Mouse (Mus musculus): ENCODE measurements at regions not wholly inside any gene's neighbourhood (a gene's known extent, or its start where the extent isn't known, plus 50 kb on each side); places are given as distances from the start of the nearest gene placed in this dataset.
"Not testable (repeated sequence)": the region's sequence is repeated elsewhere in the genome, so short reads cannot be mapped to it uniquely, and the experiment has no call there.

DNA sequence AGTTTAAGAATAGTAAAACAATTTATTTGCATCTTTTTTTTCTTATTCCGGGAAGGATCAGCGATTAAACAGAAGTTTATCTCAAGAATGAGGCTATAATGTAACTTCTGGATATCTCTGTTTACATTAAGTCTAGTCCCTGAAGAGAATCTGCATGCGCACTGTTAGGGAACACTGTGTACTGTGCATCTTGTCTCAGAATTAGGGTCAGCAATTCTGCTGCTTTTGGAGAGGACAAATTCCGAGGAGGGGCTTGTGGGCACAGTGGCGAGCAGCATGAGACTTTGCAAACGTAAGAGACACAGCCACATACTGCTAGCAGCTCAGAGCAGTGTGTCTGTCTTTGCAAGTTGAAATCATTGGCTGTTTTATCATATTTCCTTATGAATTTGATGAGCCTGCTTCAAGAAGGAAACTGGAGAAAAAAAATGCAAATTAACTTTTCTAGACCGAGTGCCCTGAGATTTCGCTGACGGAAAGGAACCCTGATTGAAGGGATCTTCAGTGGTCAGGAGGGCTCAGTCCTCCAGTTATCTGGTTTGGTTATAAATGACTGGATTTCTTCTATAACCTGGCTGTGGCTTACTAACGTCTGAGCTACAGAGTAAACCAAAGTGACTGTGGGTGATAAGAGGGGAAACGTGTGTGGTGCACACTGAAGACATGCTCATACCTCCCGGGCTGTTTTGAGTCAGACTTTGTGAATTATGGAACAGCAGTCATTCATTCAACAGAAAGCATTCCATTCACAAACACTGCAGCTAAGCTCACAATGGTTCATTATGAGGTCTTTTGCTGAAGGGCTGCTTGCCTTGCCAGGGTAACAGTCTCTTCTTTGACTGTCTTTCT lies 305.1 kb downstream of the Ets1 start:
- no peak for DNase-seq (ENCODE audit: low spot score in 2 of 2)

DNA sequence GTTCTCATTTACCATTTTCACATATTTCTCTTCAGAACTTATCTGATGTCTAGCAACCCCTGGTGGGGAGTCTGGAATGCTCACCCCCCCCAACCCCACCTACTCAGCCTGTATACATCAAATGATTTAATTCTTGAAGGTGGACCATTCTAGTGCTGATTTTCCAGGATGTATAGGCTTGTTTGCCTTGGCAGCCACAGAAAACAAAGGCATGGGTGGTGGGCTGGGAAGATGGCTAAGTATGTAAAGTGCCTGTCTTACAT lies 305.7 kb downstream of the Ets1 start:
- no peak for DNase-seq (ENCODE audit: low spot score in 2 of 2)

DNA sequence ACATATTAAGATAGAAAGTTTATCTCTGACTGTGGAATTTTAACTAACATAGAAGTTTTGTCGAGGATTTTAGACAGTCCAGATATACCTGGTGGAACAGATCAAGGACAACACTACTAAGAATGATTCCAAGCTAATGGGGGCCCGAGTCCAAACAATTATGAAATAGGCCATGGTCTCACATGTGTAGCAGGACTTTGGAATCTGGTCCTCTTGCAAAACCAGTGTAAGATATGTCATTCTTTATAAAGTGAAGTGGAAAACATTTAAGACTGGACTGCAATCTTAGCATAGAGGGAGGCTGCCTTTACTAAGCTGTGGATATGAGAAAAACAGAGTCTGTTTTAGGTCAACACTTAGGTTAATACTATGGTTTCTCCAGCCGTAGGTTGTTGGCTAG lies 311.2 kb downstream of the Ets1 start:
- no peak for DNase-seq (ENCODE audit: low spot score in 2 of 2)

GRCm38 (mm10) chr9:32949036-32949435 lies 313.0 kb downstream of the Ets1 start:
- DNase-seq (ENCODE audit: low spot score in 2 of 2), result no peak

- no peak for DNase-seq (ENCODE audit: low spot score in 2 of 2)
Measured at GRCm38 (mm10) chr9:32958716-32959115, 322.7 kb downstream of the Ets1 start.

- not testable (repeated sequence) for DNase-seq (ENCODE audit: low spot score in 2 of 2)
Measured at GRCm38 (mm10) chr9:32959468-32959867, 323.4 kb downstream of the Ets1 start.

GRCm38 (mm10) chr9:32962679-32963205 lies 326.7 kb downstream of the Ets1 start:
- DNase-seq (ENCODE audit: low spot score in 2 of 2), result no peak

- no peak for DNase-seq (ENCODE audit: low spot score in 2 of 2)
Measured at GRCm38 (mm10) chr9:32968446-32968845, 332.4 kb downstream of the Ets1 start.

- no peak for DNase-seq (ENCODE audit: low spot score in 2 of 2)
Measured at GRCm38 (mm10) chr9:32971421-32971820, 335.4 kb downstream of the Ets1 start.

GRCm38 (mm10) chr9:32971926-32972325 lies 335.9 kb downstream of the Ets1 start:
- no peak for DNase-seq (ENCODE audit: low spot score in 2 of 2)

DNA sequence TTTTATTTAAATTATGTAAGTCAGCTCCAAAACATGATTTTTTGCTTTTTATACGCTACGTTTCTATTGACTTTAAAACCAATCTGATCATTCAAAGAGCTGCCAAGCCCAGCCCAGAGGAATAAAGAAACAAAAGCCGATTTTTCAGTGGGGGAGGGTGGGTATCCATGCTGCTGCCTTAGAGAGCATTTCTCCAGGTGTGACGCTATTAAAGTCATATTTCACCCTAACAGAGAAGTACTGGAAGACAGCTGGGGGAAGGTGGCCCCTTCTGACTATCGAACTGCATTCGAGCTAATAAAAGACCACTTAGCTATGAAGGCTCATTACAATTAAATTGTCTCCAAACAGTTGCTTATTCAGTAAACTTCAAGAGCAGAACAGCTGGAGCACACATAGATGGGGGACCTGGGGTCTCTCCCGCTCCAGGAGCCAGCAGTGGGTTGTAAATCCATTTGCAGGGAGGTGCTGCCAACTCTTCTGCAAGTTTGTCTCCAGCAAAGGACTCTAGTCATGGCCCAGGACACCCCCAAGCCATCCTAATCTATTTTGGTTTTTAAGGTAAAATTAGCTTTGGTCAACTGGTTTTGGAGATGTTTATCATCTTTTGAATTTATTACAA lies 336.5 kb downstream of the Ets1 start:
- DNase-seq (ENCODE audit: low spot score in 2 of 2), result no peak

GRCm38 (mm10) chr9:32977732-32978131 lies 341.7 kb downstream of the Ets1 start:
- DNase-seq (ENCODE audit: low spot score in 2 of 2), result no peak

DNA sequence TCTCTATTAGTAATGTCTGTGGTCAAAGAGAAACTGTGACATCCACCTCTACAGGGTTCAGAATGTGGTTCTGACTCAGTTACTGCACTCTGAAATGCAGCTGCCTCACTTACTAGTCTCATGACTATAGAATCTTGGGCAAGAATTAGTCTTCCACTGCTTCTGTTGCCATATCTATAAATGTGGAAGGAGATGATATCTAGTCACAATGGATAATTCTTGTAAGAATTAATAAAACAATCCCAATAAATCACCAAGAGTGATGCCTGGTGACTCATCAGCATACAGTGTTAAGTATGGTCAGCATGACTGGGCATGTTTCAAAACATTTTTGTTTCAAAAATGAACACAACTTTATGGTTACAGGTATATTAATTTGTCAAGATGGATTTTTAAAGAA lies 344.8 kb downstream of the Ets1 start:
- DNase-seq (ENCODE audit: low spot score in 2 of 2), result no peak

DNA sequence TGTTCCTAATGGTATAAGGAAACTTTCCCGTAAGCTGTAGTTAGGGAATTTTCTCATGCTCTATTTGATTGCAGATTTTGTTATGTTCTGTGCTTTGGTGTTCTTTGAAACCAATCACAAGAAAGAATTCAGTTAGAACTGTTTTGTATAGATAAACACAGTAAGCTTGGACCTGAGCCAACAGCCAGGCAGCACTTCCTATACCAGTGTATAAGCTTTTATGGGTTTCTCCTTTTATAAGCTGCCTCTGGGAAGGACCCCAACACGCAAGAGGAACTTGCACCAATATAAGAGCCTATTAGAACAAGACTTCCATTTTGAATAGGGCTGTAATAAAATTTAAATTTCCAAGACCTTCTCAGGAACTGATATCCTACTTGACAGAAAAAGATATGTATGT lies 347.2 kb downstream of the Ets1 start:
- DNase-seq (ENCODE audit: low spot score in 2 of 2), result no peak

DNA sequence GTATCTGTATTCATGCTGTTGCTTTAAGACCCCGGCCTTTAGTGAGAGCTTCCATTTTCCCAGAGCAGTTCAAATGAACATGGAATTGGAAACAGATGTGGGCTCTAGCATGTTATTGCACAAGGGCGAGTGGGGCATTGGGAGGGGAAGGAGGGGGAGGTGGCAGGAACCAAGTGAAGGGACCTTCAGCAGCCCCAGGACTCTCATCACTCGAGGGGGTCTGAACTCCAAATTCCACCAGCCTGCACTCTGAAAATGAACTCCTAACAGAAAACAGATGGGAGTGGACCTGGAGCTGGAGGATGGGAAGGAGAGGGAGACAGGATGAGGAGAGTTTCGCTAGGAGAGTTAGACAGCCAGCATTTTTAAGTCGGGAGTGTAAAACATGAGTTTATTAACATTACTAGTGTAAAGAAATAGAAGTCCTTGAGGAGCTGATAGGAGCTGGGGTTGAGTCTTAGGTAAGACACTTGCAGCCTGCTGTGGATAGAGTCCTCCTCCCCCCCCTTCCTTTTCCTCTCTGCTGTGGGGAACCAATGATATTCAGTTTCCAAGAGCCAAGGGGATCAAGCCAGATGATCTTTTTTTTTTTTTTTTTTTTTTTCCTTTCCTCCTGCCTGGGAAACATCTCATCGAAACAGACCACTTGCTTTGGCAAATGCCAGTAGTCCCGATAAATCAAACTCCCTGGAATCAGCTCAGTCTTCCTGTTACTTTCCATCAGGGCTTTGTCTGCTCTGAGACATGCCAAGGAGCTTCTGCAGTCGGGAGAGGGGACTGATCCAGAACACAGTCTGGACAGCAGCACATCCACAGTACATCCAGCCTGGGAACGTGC lies 351.0 kb downstream of the Ets1 start:
- no peak for DNase-seq (ENCODE audit: low spot score in 2 of 2)

GRCm38 (mm10) chr9:32989006-32989405 lies 353.0 kb downstream of the Ets1 start:
- DNase-seq (ENCODE audit: low spot score in 2 of 2), result no peak

DNA sequence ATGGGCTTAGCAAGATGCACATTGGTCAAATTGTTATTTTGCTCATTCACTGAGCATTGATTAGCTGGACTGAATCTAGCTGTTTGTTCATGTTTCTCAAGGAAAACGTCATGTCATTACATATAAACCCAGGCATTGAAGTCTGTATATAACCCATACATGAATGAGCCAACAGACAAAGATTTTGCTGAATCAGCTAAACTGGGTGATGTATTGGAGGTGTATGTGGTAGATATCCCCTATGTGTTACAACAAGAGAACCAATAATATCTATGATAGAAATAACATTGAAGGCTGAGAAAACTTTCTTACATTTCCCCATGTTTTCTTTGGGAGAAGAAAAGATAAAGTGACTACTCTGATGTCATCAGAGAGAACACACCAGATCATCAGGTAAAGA lies 362.3 kb downstream of the Ets1 start:
- no peak for DNase-seq (ENCODE audit: low spot score in 2 of 2)

GRCm38 (mm10) chr9:33000691-33001164 lies 364.7 kb downstream of the Ets1 start:
- no peak for DNase-seq (ENCODE audit: low spot score in 2 of 2)

DNA sequence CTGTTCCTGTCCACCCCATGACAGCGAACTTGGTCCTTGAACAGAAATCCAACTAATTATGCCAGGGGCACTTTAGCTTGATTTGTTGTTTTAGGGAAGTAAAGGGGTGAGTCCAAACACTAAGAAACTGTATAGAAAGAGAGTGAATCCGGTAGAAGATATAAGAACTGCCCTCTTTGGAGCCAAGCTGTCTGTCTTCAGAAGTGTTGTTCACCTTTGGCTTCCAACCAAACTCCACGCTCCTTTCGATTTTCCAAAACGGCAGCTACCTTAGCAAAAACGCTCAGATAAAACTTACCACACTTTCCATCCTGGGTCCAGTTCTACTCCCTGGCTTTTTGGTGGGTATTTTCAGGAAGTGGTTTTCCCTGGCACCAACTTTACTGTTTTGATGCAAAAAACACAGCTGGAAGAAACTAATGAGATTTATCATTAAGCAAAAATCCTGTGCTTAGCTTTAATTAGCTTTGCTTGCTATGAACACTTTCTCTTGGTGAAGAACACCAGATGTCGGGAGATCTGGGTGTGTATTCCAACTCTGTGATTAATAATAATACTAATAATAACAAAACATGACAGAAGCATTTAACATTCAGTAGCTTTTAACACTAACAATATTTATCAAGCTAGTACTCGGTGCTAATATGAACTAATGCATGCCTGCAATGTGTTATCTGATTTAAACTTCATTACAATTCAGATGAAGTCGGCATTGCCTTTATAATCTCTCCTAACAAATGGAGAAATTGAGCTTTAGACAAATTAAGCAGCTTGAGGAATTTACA lies 365.3 kb downstream of the Ets1 start:
- no peak for DNase-seq (ENCODE audit: low spot score in 2 of 2)

- no peak for DNase-seq (ENCODE audit: low spot score in 2 of 2)
Measured at GRCm38 (mm10) chr9:33003880-33004279, 367.9 kb downstream of the Ets1 start.

GRCm38 (mm10) chr9:33004536-33004935 lies 368.5 kb downstream of the Ets1 start:
- DNase-seq (ENCODE audit: low spot score in 2 of 2), result no peak
